Mouse (Mus musculus) right cerebral cortex, adult 18-20 months (tissue): ENCODE measurements at regions not wholly inside any gene's neighbourhood (a gene's known extent, or its start where the extent isn't known, plus 50 kb on each side); places are given as distances from the start of the nearest gene placed in this dataset.

Experiments used
- DNase-seq: peaks from one replicate; pipeline ENCODE4 v3.0.0; 2022; ENCODE audit warnings: mixed read lengths

DNA sequence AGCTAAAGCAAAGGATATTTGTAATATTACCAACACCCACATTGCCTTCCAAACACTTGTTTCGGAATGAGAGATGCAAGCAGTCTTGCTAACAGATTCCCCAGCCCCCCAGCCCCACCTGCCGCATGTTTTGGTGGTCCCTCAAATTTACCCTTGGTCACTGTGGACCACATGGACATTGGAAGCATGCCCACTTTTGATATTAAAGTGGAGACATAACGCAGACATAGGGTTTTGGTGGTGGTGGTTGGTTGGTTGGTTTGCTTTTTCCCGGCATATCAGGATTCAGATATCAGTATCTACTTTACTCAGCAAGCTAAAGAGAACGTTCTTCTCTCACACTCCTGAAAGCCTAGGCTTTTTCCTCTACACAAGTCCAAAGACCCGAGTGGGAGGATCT is 381.3 kb downstream of the Zfp536 start:
- DNase-seq = no peak

DNA sequence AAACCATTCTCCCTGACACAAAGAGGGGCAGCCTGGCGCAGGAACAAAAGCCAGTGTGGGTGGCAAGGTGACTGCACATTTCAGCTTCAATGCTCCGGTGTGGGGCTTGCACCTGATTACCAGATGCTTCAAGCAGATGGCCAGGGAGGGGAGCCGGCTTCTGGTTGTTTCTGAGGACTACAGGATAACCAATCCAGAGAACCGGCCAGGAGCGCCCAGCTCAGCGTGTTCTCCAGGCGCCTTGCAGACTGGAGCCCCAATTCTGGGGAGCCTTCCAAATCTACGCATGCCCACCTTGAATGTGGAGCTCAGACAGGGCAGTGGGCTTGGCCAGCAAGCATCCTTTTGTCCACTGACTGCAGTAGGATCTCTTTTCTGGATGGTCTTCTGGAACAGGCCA is 380.8 kb downstream of the Zfp536 start:
- DNase-seq = no peak

DNA sequence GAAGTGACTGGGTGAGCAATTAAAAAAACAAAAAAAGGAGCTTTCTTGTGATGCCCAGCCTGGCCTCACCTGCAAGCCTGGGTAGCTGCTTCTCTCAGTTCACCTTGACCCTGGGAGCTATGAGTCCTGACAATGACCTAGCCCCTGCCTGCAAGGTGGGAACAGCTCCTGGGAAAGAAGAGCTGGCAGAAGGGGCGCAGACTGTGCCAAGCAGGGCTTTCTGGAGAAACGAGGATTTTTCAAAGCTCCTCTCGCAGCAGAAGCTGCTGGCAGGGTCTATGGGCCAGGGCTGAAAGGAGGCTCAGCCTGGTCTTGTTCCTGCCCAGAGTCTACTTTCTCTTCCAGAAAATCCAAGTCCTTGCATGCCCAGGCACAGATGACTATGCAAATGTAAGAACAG is 380.4 kb downstream of the Zfp536 start:
- DNase-seq = no peak

GRCm38 (mm10) chr7:37394965-37395426 is 378.4 kb downstream of the Zfp536 start:
- no peak for DNase-seq

DNA sequence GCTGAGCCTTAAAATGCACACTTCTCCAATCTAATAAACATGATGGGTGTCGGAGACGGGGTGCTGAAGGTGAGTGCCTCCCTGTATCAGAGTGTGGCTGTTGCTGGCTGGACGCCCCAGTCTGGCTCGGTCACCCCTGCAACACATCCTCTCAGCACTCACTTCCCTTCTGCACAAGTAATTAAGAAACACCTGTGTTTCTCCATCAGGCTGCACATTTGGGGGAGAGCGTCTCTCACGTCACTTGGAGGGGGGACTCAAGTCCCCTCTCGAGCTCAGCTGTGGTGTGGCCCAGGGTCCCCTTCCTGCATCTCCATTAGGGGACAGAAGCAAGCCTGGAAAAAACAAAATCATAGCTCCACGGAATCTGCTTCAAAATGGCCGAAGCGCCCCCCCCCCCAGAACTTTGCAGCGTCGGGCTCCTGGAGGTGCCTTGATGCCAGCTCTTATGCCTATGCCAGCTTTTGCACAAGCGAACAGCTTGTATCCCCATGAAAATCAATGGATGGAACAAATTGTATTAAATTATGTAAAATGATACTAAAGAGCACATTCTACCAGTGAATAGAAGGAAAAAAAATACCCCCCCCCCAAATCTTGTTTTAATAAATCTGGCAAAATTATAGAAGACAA is 377.4 kb downstream of the Zfp536 start:
- DNase-seq = no peak

GRCm38 (mm10) chr7:37403483-37403882 is 370.0 kb downstream of the Zfp536 start:
- no peak for DNase-seq

- no peak for DNase-seq
Observed at GRCm38 (mm10) chr7:37413350-37413749, 360.1 kb downstream of the Zfp536 start.

DNA sequence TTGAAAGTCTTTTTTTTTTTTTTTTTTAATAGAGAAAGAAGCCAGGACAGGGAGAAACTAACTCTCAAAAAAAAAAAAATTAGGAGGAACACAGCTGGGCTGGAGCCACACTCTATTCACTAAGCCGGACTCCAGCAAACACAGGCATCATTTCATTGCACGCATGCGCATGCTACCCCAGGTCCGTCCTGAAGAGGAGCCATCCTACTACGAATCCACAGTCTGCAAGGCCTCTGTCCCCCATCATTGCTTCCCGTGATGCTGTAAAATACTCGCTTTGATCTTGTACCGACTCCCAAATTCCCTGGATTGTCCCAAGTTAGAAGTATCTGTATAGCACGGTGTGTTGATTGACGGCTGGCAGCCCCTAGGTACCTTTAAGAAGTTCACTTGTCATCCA is 351.7 kb downstream of the Zfp536 start:
- no peak for DNase-seq
